Mouse (Mus musculus): ENCODE measurements at regions not wholly inside any gene's neighbourhood (a gene's known extent, or its start where the extent isn't known, plus 50 kb on each side); places are given as distances from the start of the nearest gene placed in this dataset.

GRCm38 (mm10) chr14:105056171-105056570 is 121.0 kb downstream of the Rbm26 start:
- Histone ChIP-seq H3K27me3 (ENCODE audit: control insufficient read depth, insufficient read depth, low read length, poor library complexity, severe bottlenecking) (no peaks in the 10 kb centered on the region), H3K36me3 (ENCODE audit: control insufficient read depth, insufficient read depth, low read length, poor library complexity, severe bottlenecking) (no peaks in the 10 kb centered on the region)
- no peak for DNase-seq (ENCODE audit: low read depth, low spot score)

GRCm38 (mm10) chr14:105038798-105039197 is 138.3 kb downstream of the Rbm26 start:
- no peak for DNase-seq (ENCODE audit: low read depth, low spot score)
- Histone ChIP-seq H3K27me3 (ENCODE audit: control insufficient read depth, insufficient read depth, low read length, poor library complexity, severe bottlenecking) (no peaks in the 10 kb centered on the region), H3K36me3 (ENCODE audit: control insufficient read depth, insufficient read depth, low read length, poor library complexity, severe bottlenecking) (no peaks in the 10 kb centered on the region)

GRCm38 (mm10) chr14:105034712-105035377 is 142.3 kb downstream of the Rbm26 start:
- no peak for DNase-seq (ENCODE audit: low read depth, low spot score)
- no peaks in the 10 kb centered on the region for H3K36me3 ChIP-seq (ENCODE audit: control insufficient read depth, insufficient read depth, low read length, poor library complexity, severe bottlenecking)
- no peaks in the 10 kb centered on the region for H3K27me3 ChIP-seq (ENCODE audit: control insufficient read depth, insufficient read depth, low read length, poor library complexity, severe bottlenecking)

- H3K36me3 ChIP-seq (ENCODE audit: control insufficient read depth, insufficient read depth, low read length, poor library complexity, severe bottlenecking), result no peaks in the 10 kb centered on the region
- no peaks in the 10 kb centered on the region for H3K27me3 ChIP-seq (ENCODE audit: control insufficient read depth, insufficient read depth, low read length, poor library complexity, severe bottlenecking)
- no peak for DNase-seq (ENCODE audit: low read depth, low spot score)
These were observed 157.2 kb downstream of the Rbm26 start for GRCm38 (mm10) chr14:105019971-105020370.

GRCm38 (mm10) chr14:105016089-105016846 is 160.9 kb downstream of the Rbm26 start:
- no peak for DNase-seq (ENCODE audit: low read depth, low spot score)
- H3K36me3 ChIP-seq (ENCODE audit: control insufficient read depth, insufficient read depth, low read length, poor library complexity, severe bottlenecking), result no peaks in the 10 kb centered on the region
- no peaks in the 10 kb centered on the region for H3K27me3 ChIP-seq (ENCODE audit: control insufficient read depth, insufficient read depth, low read length, poor library complexity, severe bottlenecking)

GRCm38 (mm10) chr14:105015278-105015677 is 161.8 kb downstream of the Rbm26 start:
- Histone ChIP-seq H3K36me3 (ENCODE audit: control insufficient read depth, insufficient read depth, low read length, poor library complexity, severe bottlenecking) (no peaks in the 10 kb centered on the region), H3K27me3 (ENCODE audit: control insufficient read depth, insufficient read depth, low read length, poor library complexity, severe bottlenecking) (no peaks in the 10 kb centered on the region)
- DNase-seq (ENCODE audit: low read depth, low spot score), result no peak

GRCm38 (mm10) chr14:105010742-105011141 is 166.4 kb downstream of the Rbm26 start:
- H3K36me3 ChIP-seq (ENCODE audit: control insufficient read depth, insufficient read depth, low read length, poor library complexity, severe bottlenecking), result no peaks in the 10 kb centered on the region
- no peak for DNase-seq (ENCODE audit: low read depth, low spot score)
- H3K27me3 ChIP-seq (ENCODE audit: control insufficient read depth, insufficient read depth, low read length, poor library complexity, severe bottlenecking), result no peaks in the 10 kb centered on the region

- Histone ChIP-seq H3K36me3 (ENCODE audit: control insufficient read depth, insufficient read depth, low read length, poor library complexity, severe bottlenecking) (no peaks in the 10 kb centered on the region), H3K27me3 (ENCODE audit: control insufficient read depth, insufficient read depth, low read length, poor library complexity, severe bottlenecking) (no peaks in the 10 kb centered on the region)
- no peak for DNase-seq (ENCODE audit: low read depth, low spot score)
These were observed 168.8 kb downstream of the Rbm26 start for GRCm38 (mm10) chr14:105008331-105008730.

GRCm38 (mm10) chr14:104994066-104994465 is 183.1 kb downstream of the Rbm26 start:
- no peaks in the 10 kb centered on the region for H3K27me3 ChIP-seq (ENCODE audit: control insufficient read depth, insufficient read depth, low read length, poor library complexity, severe bottlenecking)
- H3K36me3 ChIP-seq (ENCODE audit: control insufficient read depth, insufficient read depth, low read length, poor library complexity, severe bottlenecking), result no peaks in the 10 kb centered on the region
- DNase-seq (ENCODE audit: low read depth, low spot score), result no peak

GRCm38 (mm10) chr14:104966046-104966445 is 211.1 kb downstream of the Rbm26 start:
- no peak for DNase-seq (ENCODE audit: low read depth, low spot score)
- Histone ChIP-seq H3K36me3 (ENCODE audit: control insufficient read depth, insufficient read depth, low read length, poor library complexity, severe bottlenecking) (no peaks in the 10 kb centered on the region), H3K27me3 (ENCODE audit: control insufficient read depth, insufficient read depth, low read length, poor library complexity, severe bottlenecking) (no peaks in the 10 kb centered on the region)

- no peak for DNase-seq (ENCODE audit: low read depth, low spot score)
- no peaks in the 10 kb centered on the region for H3K27me3 ChIP-seq (ENCODE audit: control insufficient read depth, insufficient read depth, low read length, poor library complexity, severe bottlenecking)
- H3K36me3 ChIP-seq (ENCODE audit: control insufficient read depth, insufficient read depth, low read length, poor library complexity, severe bottlenecking), result no peaks in the 10 kb centered on the region
These were observed 233.7 kb downstream of the Rbm26 start for GRCm38 (mm10) chr14:104943450-104943849.

- H3K36me3 ChIP-seq (ENCODE audit: control insufficient read depth, insufficient read depth, low read length, poor library complexity, severe bottlenecking), result no peaks in the 10 kb centered on the region
These were observed 237.2 kb downstream of the Rbm26 start for GRCm38 (mm10) chr14:104939961-104940360.

GRCm38 (mm10) chr14:104937083-104937864 is 239.9 kb downstream of the Rbm26 start:
- no peaks in the 10 kb centered on the region for H3K27me3 ChIP-seq (ENCODE audit: control insufficient read depth, insufficient read depth, low read length, poor library complexity, severe bottlenecking)
- DNase-seq (ENCODE audit: low read depth, low spot score), result no peak
- no peaks in the 10 kb centered on the region for H3K36me3 ChIP-seq (ENCODE audit: control insufficient read depth, insufficient read depth, low read length, poor library complexity, severe bottlenecking)

More at GRCm38 (mm10) chr14:104939961-104940360, 237.2 kb downstream of the Rbm26 start:
- no peaks in the 10 kb centered on the region for H3K27me3 ChIP-seq (ENCODE audit: control insufficient read depth, insufficient read depth, low read length, poor library complexity, severe bottlenecking)
- no peak for DNase-seq (ENCODE audit: low read depth, low spot score)

- Histone ChIP-seq H3K27me3 (ENCODE audit: control insufficient read depth, insufficient read depth, low read length, poor library complexity, severe bottlenecking) (no peaks in the 10 kb centered on the region), H3K36me3 (ENCODE audit: control insufficient read depth, insufficient read depth, low read length, poor library complexity, severe bottlenecking) (no peaks in the 10 kb centered on the region)
- DNase-seq (ENCODE audit: low read depth, low spot score), result no peak
These were observed 241.2 kb downstream of the Rbm26 start for GRCm38 (mm10) chr14:104935956-104936355.

GRCm38 (mm10) chr14:104905706-104906105 is 271.4 kb downstream of the Rbm26 start:
- Histone ChIP-seq H3K27me3 (ENCODE audit: control insufficient read depth, insufficient read depth, low read length, poor library complexity, severe bottlenecking) (no peaks in the 10 kb centered on the region), H3K36me3 (ENCODE audit: control insufficient read depth, insufficient read depth, low read length, poor library complexity, severe bottlenecking) (no peaks in the 10 kb centered on the region)
- DNase-seq (ENCODE audit: low read depth, low spot score), result no peak
